In the genomic region with DNA sequence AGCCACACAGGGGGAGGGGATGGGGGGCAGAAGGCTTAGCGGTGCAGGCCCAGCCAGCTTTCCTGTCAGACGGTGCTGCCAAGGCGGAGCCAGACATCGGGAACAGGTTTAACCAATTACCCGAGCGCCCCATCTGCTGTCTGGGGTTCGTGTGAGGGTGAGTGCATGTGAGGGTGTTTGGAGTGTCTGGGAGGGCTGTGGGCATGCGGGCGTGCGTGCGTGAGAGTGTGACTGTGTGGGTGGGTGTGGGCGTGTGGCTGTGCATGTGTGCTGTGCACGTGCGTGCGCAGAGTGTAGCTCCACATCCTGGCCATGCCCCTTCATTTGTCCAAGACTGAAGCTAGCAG, we compare ENCODE assay signal across 11 mouse cellular contexts. TPM values are rescaled to one million over a fixed set of nuclear protein-coding genes. Genes with fewer than 3 reads are reported as not detected.
DNase-seq lines count a peak whose midpoint lies in the region; ATAC-seq and TF ChIP-seq lines count a peak whose summit lies in the region.
"Had no signal": no experiment of that assay in that cellular context is flagged by ENCODE, and none has a peak within 500 bp of the region (broad histone marks: within the 10 kb centered on the region; RNA-seq: fewer than 3 reads in every experiment).

No protein-coding gene starts in this region.

- H3K4me3 ChIP-seq in left cerebral cortex, adult 2 months: no peak overlapping the region
- H3K4me3 ChIP-seq in embryonic facial prominence, embryonic 12.5 days: no peak overlapping the region
- no peak overlapping the region for H3K4me3 ChIP-seq in intestine, embryonic 16.5 days (ENCODE audit: low read length)

- no peaks in the 10 kb centered on the region for H3K36me3 ChIP-seq in embryonic facial prominence, embryonic 12.5 days
- H3K36me3 ChIP-seq in intestine, embryonic 16.5 days (ENCODE audit: control insufficient read depth, insufficient read depth, low read length): no peaks in the 10 kb centered on the region

- peaks cover 8% of the 10 kb centered on the region for H3K4me1 ChIP-seq in embryonic facial prominence, embryonic 12.5 days
- 0 out of 2 replicates have a peak, but pooled peaks cover 4% of the 10 kb centered on the region for H3K4me1 ChIP-seq in intestine, embryonic 16.5 days (ENCODE audit: control insufficient read depth, insufficient read depth, low read length)

- no peak; the same call in 1 of the 2 replicates for ATAC-seq in embryonic facial prominence, embryonic 12.5 days (ENCODE audit: insufficient number of reproducible peaks, insufficient read depth, low FRiP score, low TSS enrichment)
- peak; percentile 58 for ATAC-seq in intestine, embryonic 16.5 days
- ATAC-seq in activated CD4-positive, CD25-positive, alpha-beta regulatory T cell, adult 4 months: no peak

- H3K27me3 ChIP-seq in embryonic facial prominence, embryonic 12.5 days: peaks cover 20% of the 10 kb centered on the region
- H3K27me3 ChIP-seq in intestine, embryonic 16.5 days (replicated peaks; ENCODE audit: control insufficient read depth, insufficient read depth, low read length): no peaks in the 10 kb centered on the region

- H3K4me2 ChIP-seq in embryonic facial prominence, embryonic 12.5 days (replicated peaks): 0 out of 2 replicates have a peak overlapping the region, but pooled peaks have one; percentile 13
- peak overlapping the region; percentile 13; the same call in 1 of the 2 replicates for H3K4me2 ChIP-seq in intestine, embryonic 16.5 days (ENCODE audit: low read depth, low read length)

- DNase-seq in left cerebral cortex, adult 2 months (ENCODE audit: extremely low spot score in 1 of 2, low spot score in 2 of 2): no peak
- DNase-seq in left cerebral cortex, adult 11 months (ENCODE audit: low spot score): no peak
- DNase-seq in right cerebral cortex, postnatal 10 days (ENCODE audit: low spot score in 2 of 2): peak; percentile 71 to 80
- no peak for DNase-seq in urinary bladder, postnatal 4 days (ENCODE audit: low spot score in 2 of 2)
- DNase-seq in spleen, postnatal 4 days (ENCODE audit: low spot score in 2 of 2): no peak
- DNase-seq: heart, adult 18-20 months had no signal

- 0 out of 2 replicates have a peak overlapping the region, but pooled peaks have one; percentile 6 for H3K27ac ChIP-seq in left cerebral cortex, adult 2 months
- no peak overlapping the region for H3K27ac ChIP-seq in embryonic facial prominence, embryonic 12.5 days
- H3K27ac ChIP-seq in intestine, embryonic 16.5 days (ENCODE audit: low read length): no peak overlapping the region

- 33% methylated on average over 15 of the region's 15 CpGs for WGBS in embryonic facial prominence, embryonic 12.5 days
- WGBS in intestine, embryonic 16.5 days: 44% methylated on average over 15 of the region's 15 CpGs

- H3K9ac ChIP-seq in embryonic facial prominence, embryonic 12.5 days: no peak overlapping the region
- no peak overlapping the region for H3K9ac ChIP-seq in intestine, embryonic 16.5 days (ENCODE audit: low read depth, low read length)

- TF ChIP-seq CTCF in left cerebral cortex, adult 2 months (IDR thresholded peaks at IDR 0.05): no peak

- intact Hi-C loops in left cerebral cortex, adult 2 months (cut with DNase I): no loop called here

- H3K9me3 ChIP-seq in embryonic facial prominence, embryonic 12.5 days: no peaks in the 10 kb centered on the region
- H3K9me3 ChIP-seq in intestine, embryonic 16.5 days (ENCODE audit: control insufficient read depth, low read length): no peaks in the 10 kb centered on the region

RNA-seq across cellular contexts. Expression of gene Emx1, which starts 19.7 kb away (rescaled TPM):
- 10 to 100 TPM; 32.8 to 40.1 TPM for total RNA-seq in left cerebral cortex, adult 2 months (2021)
- polyA plus RNA-seq in embryonic facial prominence, embryonic 12.5 days (2016; fragmentation: Nextera tagmentation; extraction: Ambion mirVana): 0.68 and 1.8 TPM in 2 replicates
- polyA plus RNA-seq in intestine, embryonic 16.5 days (2015; fragmentation: Nextera tagmentation; extraction: Ambion mirVana): 0.10 TPM in 1 of 2 replicates, not detected in the other
- not detected for polyA plus RNA-seq in activated CD4-positive, CD25-positive, alpha-beta regulatory T cell, adult 4 months (2017; shearing (Covaris generic))
- total RNA-seq: heart, adult 18-20 months had no signal
- polyA plus RNA-seq: hindbrain, embryonic 11.5 days; stomach, embryonic 14.5 days had no signal

Comparison
In these comparisons a context has a peak if more than half of its experiments do, and no peak if none do; other contexts are left out.
1. DNase-seq: peak in right cerebral cortex, postnatal 10 days (2 of 2); none in left cerebral cortex, adult 2 months (0 of 2), left cerebral cortex, adult 11 months (single experiment), urinary bladder, postnatal 4 days (0 of 2) and spleen, postnatal 4 days (0 of 2).